Mouse (Mus musculus) lung, postnatal 36 days (tissue): ENCODE results near the gene Psmb2.
A peak's percentile ranks its signal among the peaks of the same experiment; 100 is the strongest.

Experiments used
- DNase-seq: peaks from one replicate; pipeline ENCODE4 v3.0.0; 2022; ENCODE audit warnings: mixed read lengths

The Psmb2 gene

DNA sequence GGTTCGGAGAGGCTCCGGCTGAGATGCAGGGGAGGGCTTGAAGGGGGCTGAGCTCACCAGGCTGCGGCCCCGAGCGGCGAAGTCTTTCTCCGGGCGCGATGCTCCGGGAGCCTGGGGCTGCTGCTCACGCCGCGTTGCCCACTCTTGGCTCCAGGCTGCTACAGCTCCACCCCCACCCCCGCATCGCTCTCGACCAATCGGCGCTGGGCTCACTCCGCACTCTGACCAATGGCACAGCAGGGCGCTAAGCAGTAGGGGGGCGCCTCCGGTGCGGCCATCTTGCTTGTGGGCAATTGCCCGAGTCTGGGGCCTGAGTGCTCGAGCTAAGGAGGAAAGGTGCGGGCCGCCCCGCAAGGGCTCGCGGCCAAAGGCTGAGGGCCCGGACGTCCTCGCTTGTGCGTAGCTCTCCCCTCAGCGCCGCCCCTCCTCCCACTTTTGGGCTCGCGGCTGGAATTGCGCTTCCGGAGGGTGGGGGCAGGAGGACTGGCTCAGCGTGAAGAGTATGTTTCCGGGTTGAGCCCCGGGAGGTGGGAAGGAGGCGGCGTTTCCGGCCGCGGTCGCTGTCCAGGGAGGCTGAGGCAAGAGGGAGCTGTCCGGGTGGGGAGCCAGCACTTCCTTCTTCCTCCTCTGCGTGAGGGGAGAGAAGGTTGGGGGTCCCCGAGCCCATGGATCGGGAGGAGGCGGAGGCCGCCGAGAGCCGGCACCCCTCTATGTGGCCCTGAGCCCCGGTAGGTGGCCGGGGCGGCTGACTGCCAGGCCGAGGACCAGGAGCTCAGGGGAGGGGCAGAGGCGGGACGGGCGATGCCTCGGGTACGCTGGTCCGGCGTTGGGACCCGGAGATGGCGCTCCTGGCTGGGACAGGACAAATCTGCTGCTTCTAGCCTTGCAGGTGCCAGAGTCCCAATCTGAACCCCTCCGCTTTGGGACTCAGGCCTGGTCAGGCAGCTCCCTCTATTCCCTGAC lies 76.1 kb downstream of the Psmb2 start, which contains the start of the genes Ncdn and AU040320:
Gene Ncdn (minus strand): TSS at position 171 of the 963 bp plus-strand sequence.
Gene AU040320 (plus strand): TSS at position 277 of the 963 bp plus-strand sequence.
- DNase-seq: peak; percentile 97

DNA sequence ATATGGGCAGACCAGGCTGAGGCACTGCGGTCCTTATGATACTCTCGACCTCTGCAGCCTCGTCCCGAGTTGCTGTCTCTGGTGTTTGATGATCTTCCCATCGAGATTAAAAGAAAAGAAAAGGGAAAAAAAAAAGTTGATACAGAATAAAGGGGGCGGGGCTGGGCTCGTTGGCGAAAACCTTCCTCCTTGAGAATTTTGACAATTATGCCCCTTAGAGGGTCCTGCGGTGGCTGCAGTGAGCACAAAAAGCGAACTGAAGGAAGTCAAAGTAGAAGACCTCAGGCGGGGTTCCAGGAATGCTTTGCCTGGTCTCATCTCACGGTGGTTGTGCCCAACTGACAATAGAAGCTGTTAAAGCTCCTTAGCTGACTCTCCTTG lies 76.8 kb downstream of the Psmb2 start:
- DNase-seq: no peak

DNA sequence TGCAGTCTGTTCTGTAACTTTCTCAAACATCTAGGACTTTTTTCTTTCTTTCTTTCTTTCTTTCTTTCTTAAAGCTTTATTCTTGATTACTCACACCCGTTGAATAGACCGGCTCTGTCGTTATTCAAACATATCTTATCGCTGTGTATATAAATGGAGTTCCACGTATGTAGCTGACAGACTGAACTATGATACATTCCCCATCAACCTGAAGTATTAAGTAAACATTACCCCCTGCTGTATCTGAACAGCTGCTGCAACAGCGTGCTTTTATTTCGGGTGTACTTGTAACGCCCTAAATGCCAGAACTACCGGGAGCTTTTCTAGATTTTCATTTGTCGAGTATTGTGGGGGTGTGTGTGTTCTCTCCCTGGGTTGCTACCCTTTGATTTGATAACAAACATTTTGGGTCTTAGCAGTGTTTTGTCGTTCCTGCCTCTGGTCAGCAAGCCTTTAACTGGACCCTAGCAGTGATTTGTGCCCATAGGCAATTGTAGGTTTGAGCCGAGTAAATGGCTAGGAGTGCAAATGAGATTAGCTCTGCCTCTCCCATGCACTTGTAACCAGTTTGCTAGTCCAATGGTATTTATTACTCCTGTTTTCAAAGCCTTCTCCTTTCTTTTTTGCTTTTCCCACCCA lies 77.4 kb downstream of the Psmb2 start:
- no peak for DNase-seq

DNA sequence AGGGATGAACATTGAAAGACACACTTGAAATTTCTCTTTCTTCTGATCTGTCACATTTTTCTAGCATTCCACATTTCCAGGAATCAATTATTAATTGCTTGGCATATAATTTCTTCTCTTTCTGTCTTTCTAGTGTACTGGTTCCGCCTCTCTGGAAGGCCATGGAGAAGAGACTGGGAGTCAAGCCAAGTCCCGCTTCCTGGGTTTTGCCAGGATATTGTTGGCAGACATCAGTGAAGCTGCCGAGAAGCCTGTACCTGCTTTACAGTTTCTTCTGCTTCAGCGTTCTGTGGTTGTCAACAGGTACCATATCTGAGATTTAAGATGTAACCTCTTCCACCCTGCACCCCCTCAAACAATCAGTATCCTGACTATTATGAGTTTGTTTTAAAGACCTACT lies 79.3 kb downstream of the Psmb2 start:
- peak; percentile 60 for DNase-seq

DNA sequence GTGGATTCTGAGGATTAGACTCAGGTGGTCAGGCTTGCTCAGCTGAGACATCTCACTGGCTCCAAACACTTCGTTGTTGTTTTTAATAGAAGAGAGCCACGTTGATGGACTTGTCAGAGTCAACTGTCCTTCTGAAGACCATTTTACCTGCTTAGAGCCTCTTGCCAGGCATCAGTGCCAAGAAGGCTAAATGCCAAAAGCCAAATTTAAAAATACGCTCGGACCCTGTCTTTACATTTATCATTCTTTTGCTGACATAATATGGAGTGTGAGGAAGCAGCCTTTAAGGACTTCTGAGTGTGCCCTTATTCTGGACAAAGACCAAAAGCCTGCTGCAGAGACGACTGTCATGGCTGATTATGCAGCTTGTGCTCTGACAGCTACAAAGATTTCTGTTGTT lies 80.9 kb downstream of the Psmb2 start:
- no peak for DNase-seq
